Mouse (Mus musculus): ENCODE data around the gene Zfp382. TPM values are rescaled to one million over a fixed set of nuclear protein-coding genes. Genes with fewer than 3 reads are reported as not detected.

Gene Zfp382
- polyA plus RNA-seq (2021): 8.7 TPM

GRCm38 (mm10) chr7:30121308-30122187 is at the start of gene Zfp382:
Gene Zfp382 (plus strand): TSS chr7:30121942.
- POLR2A ChIA-PET: interaction anchor here (0.6 to 1.1 kb wide), 2 partner anchors 26 to 30 kb away, joined by 3 read pairs; no protein-coding TSS in a partner anchor
- in situ Hi-C loops (cut with MboI; ENCODE audit: low pct_unique_long_range_greater_than_20kb): no loop called here
- CTCF ChIA-PET: no interaction called here
- DNase-seq (ENCODE audit: low read depth, low spot score) (peak; percentile 33), ATAC-seq (peak; percentile 93)
- TF ChIP-seq CTCF (IDR thresholded peaks at IDR 0.05): no peak
- no peaks in the 10 kb centered on the region for H3K27me3 ChIP-seq

DNA sequence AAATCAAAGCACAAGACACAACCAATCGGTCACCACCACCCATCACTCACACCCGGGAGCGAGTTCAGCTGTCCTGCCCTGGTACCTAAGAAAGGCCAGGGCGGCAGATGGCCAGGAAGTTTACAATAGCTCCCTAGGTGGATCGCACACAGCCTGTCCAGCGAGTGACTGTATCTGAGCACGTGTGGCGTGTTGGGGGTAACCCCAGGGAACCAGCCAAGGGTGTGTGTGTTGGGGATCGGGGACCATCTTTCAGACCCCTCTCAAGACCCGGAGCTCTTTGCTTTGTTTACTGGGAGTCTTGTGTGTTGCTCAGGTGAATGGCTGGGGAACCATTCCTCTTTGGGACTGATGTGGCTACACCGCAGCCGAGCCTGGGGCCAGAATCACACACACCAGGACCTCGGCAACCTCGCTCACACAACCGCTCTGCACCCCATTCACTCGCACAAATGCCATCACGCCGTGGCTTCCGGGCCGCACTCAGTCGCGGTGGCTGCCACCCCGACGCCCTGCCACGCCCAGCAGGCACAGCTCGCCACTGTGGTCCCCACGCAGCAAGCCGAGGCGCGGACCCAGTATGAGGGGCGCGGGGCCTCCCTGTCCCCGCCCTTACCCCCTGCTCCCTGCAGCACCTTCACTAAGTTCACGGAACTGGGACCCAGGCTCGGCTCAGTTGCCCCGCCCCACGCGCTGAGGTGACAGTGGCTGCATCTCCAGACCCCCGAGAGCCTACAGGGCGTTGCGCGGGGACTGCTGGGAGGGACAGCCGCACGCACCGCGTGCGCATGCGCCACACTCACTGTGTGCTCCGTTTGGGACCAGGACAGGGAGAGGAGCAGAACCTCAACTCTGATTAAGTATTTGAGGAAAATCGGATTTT is 49.4 kb upstream of the Zfp382 start, which contains the start of gene Zfp82:
Gene Zfp82 (minus strand): TSS at position 755 of the 883 bp plus-strand sequence.
- no peaks in the 10 kb centered on the region for H3K27me3 ChIP-seq
- CTCF ChIA-PET: interaction anchor here (1.0 to 1.5 kb wide), 2 partner anchors 12 to 21 kb away, joined by 3 read pairs; no protein-coding TSS in a partner anchor
- POLR2A ChIA-PET: interaction anchor here (0.8 to 1.0 kb wide), 2 partner anchors 73 to 77 kb away, joined by 3 read pairs; no protein-coding TSS in a partner anchor
- TF ChIP-seq CTCF (IDR thresholded peaks at IDR 0.05): no peak
- ATAC-seq (peak; percentile 75), DNase-seq (ENCODE audit: low read depth, low spot score) (no peak)
- in situ Hi-C loops (cut with MboI; ENCODE audit: low pct_unique_long_range_greater_than_20kb): no loop called here

DNA sequence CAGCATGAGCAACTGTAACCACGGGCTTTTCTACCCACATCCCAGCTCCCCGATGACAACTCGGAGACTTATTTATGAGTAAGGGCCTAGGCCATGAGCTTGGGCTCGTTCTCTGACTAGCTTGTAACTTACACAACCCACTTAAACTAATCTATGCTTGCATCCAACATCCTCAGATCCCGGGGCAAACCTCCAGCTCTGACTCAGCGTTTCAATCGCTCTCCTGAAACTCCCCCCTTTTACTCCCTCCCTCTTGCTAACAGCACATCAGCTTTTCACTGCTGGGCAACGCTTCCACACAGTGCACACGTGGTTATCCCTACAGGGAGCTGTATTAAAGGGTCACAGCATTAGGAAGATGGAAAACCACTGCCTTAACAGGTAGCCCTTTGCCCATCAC is 35.2 kb upstream of the Zfp382 start:
- ChIA-PET CTCF (no interaction called here), POLR2A (no interaction called here)
- no peak for DNase-seq (ENCODE audit: low read depth, low spot score)
- no peak for TF ChIP-seq CTCF (IDR thresholded peaks at IDR 0.05)
- in situ Hi-C loops (cut with MboI; ENCODE audit: low pct_unique_long_range_greater_than_20kb): no loop called here
- no peaks in the 10 kb centered on the region for H3K27me3 ChIP-seq
- no peak for ATAC-seq

- H3K27me3 ChIP-seq: no peaks in the 10 kb centered on the region
- no peak for DNase-seq (ENCODE audit: low read depth, low spot score)
- no peak for TF ChIP-seq CTCF (IDR thresholded peaks at IDR 0.05)
- no peak for ATAC-seq
- POLR2A ChIA-PET: interaction anchor here (0.6 kb wide), 1 partner anchor 18 kb away, joined by 3 read pairs; no protein-coding TSS in a partner anchor
- CTCF ChIA-PET: interaction anchor here (0.8 kb wide), 1 partner anchor 27 kb away, joined by 3 read pairs; no protein-coding TSS in a partner anchor
- in situ Hi-C loops (cut with MboI; ENCODE audit: low pct_unique_long_range_greater_than_20kb): no loop called here
Observed at GRCm38 (mm10) chr7:30089405-30089804, 32.3 kb upstream of the Zfp382 start.

GRCm38 (mm10) chr7:30090092-30090969 is 31.4 kb upstream of the Zfp382 start, which contains the start of the genes Gm26920 and Zfp566:
Gene Gm26920 (minus strand): TSS chr7:30090410.
Gene Zfp566 (minus strand): TSS chr7:30090527.
- ChIA-PET CTCF (interaction anchor here (2.0 kb wide), 1 partner anchor 78 kb away, joined by 6 read pairs; no protein-coding TSS in a partner anchor), POLR2A (no interaction called here)
- in situ Hi-C loops (cut with MboI; ENCODE audit: low pct_unique_long_range_greater_than_20kb): no loop called here
- TF ChIP-seq CTCF (IDR thresholded peaks at IDR 0.05): no peak
- DNase-seq (ENCODE audit: low read depth, low spot score) (peak; percentile 79), ATAC-seq (peak; percentile 85)
- no peaks in the 10 kb centered on the region for H3K27me3 ChIP-seq

DNA sequence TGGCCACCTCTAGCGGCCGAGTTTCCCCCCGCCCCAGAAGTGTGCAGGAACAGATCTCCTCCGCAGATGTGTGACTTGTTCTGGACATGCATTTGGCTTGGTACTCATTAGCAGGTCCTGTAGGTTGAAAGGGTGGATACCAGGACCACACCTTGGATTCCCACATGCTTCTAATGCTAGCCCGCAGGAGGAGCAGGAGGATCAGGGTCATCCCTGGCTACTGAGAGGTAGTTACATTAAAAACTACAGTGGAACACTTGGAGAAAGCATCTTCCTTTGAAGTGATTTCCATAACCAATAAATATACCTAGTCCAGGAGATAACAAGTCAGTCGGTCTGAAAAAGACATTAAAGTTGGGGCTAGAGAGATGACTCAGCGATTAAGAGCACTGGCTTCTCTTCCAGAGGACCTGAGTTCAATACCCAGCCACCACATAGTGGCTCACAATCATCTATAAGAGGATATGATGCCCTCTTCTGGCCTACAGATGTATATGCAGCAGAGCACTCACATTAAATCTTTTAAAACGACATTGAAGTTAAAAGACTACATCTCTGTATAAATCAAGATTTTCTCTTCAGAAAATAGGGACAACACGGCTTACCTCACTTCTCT is 30.7 kb upstream of the Zfp382 start:
- ChIA-PET CTCF (interaction anchor here (2.0 kb wide), 1 partner anchor 78 kb away, joined by 6 read pairs; no protein-coding TSS in a partner anchor), POLR2A (interaction anchor here (0.9 kb wide), 1 partner anchor 31 kb away, joined by 3 read pairs; the partner anchor contains the start of gene Zfp382)
- ATAC-seq (no peak), DNase-seq (ENCODE audit: low read depth, low spot score) (no peak)
- H3K27me3 ChIP-seq: no peaks in the 10 kb centered on the region
- TF ChIP-seq CTCF (IDR thresholded peaks at IDR 0.05): peak; percentile 68
- in situ Hi-C loops (cut with MboI; ENCODE audit: low pct_unique_long_range_greater_than_20kb): no loop called here

GRCm38 (mm10) chr7:30092666-30093065 is 29.1 kb upstream of the Zfp382 start:
- DNase-seq (ENCODE audit: low read depth, low spot score): no peak
- no peak for TF ChIP-seq CTCF (IDR thresholded peaks at IDR 0.05)
- no peaks in the 10 kb centered on the region for H3K27me3 ChIP-seq
- ChIA-PET CTCF (interaction anchor here (0.8 to 1.7 kb wide), 2 partner anchors 21 to 80 kb away, joined by 3 to 5 read pairs; no protein-coding TSS in a partner anchor), POLR2A (no interaction called here)
- in situ Hi-C loops (cut with MboI; ENCODE audit: low pct_unique_long_range_greater_than_20kb): no loop called here
- no peak for ATAC-seq

DNA sequence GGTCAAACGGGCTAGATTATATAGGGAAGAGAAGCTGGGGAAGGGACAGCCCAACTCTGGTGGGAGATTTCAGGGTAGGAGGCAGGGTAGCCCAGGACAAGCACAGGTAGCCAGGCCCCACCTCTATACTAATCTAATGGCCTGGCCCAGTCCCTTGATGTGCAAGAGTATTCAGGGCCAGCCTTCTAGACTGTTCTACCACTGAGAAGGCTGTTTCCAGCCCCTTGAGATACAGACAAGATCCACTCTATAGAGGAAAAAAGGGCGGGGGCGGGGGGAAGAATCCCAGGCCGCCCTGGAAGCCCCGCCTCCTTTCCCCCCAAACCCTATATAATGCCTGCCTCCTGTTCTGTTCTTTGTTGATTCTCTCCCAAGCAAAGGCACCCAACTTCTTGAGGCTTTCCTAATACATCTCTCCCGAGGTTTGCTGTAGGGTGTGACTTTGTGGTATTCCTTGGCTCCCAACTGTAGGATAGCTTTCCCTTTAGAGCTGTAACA is 27.8 kb upstream of the Zfp382 start:
- ChIA-PET CTCF (interaction anchor here (0.9 to 2.1 kb wide), 4 partner anchors 9 to 111 kb away, joined by 3 to 5 read pairs (median 4); no protein-coding TSS in a partner anchor), POLR2A (no interaction called here)
- in situ Hi-C loops (cut with MboI; ENCODE audit: low pct_unique_long_range_greater_than_20kb): no loop called here
- no peak for DNase-seq (ENCODE audit: low read depth, low spot score)
- TF ChIP-seq CTCF (IDR thresholded peaks at IDR 0.05): no peak
- H3K27me3 ChIP-seq: no peaks in the 10 kb centered on the region
- no peak for ATAC-seq

Measured in Patski (cell line).